Mouse (Mus musculus) lung, postnatal 36 days (tissue): ENCODE measurements around the gene Smim24.

ENCODE experiments used
- DNase-seq: peaks from one replicate; pipeline ENCODE4 v3.0.0; 2022; ENCODE audit warnings: mixed read lengths

Gene Smim24

DNA sequence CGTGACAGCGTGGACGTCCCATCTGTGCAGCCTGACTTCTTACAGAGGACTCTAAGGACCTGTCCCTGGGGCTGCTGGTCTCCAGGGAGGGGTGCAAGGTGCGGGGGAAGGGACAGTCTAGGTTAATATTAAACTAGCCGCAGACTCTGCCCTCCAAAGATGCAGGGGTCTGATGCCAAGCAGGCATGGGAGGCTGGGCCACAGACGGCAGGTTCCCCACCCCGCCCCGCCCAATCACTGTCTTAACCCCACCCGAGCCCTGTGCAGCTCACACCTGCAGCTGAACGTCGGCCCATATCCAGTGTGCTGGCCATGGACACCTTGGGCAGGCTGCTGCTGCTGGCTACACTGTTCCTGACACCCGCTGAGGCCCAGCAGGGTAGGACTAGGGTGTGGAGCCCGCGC, at the start of gene Smim24:
Smim24 (plus strand) TSS at position 271 of the 405 bp plus-strand sequence.
- DNase-seq = no peak

- no peak for DNase-seq
Measured at GRCm38 (mm10) chr10:81344421-81345161, 48.3 kb upstream of the Smim24 start.

GRCm38 (mm10) chr10:81345162-81345534, 47.7 kb upstream of the Smim24 start:
- no peak for DNase-seq

DNA sequence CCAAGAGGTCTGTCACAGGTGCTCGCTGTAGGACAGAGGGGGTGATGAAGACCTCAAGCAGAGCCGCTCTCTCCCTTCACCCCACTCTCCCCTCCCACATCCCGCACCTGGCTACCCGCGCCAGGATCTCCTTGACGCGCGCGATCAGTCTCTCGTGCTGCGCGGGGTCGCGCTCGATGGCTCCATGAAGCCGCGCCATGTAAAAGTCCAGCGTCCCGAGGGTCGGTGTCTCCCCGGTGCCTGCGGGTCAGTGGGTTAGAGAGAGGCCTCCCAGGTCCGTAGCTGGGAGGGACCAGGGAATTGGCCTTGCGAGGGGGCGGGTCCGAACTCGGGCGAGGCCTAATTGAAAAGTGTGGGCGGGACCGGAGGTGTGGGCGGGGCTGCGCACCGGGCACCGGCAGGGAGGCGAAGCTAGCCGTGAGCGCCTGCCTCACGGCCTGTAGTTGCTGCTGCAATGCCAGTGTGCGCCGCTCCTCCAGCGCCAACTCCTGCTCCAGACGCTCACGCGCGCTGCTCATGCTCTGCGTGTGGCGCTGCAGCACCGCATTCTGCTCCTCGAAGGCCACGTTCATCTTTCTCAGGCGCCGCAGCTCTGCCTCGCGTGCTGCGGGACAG, 46.3 kb upstream of the Smim24 start:
- DNase-seq = peak; percentile 84

DNA sequence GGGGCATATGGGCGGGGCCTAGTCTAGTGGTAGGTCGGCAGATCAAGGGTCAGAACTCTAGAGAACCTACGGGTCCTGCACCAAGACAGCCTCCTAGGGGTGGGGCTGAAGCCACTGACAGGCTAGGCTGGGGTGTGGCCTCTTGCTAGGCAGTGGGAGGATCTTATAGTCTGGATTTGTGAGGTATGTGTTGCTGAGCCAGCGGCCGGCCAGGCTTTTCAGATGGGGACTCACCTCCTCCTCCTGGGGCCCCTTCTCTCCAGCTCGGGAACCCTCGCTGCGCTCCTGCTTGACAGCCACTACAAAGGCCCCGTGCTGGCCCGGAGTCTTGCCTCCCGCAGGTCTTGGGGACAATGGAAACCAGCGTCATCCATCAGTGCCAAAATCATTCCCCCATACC, 43.7 kb upstream of the Smim24 start:
- DNase-seq = peak; percentile 75

DNA sequence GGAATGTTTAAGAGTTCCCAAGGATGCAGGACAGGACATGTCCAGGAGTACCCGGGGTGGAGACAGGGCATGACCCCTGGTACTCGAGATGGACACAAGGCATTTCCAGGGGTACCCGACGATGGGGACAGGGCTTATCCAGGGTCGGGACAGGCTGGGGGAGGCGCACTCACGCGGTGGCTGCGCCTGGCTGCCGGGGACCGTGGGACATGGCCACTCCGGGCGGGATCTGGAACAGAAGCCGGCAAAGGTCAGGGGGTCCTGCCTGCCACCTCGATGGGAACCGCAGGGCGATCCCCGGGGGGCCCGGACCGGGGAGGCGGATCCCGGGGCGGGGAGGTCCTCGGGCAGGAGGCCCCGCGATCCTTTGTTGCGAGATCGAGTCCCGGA, 42.9 kb upstream of the Smim24 start:
- no peak for DNase-seq

GRCm38 (mm10) chr10:81350351-81351063, 42.3 kb upstream of the Smim24 start, which contains the start of gene Hmg20b:
Gene Hmg20b, minus strand, starts transcription at chr10:81350480.
- DNase-seq = peak; percentile 100

- no peak for DNase-seq
Measured at GRCm38 (mm10) chr10:81351678-81352291, 41.1 kb upstream of the Smim24 start.

- no peak for DNase-seq
Measured at GRCm38 (mm10) chr10:81354738-81355477, 37.9 kb upstream of the Smim24 start.

GRCm38 (mm10) chr10:81355533-81355932, 37.3 kb upstream of the Smim24 start:
- no peak for DNase-seq

- DNase-seq = peak; percentile 64
Measured at GRCm38 (mm10) chr10:81356352-81356990, 36.4 kb upstream of the Smim24 start.

DNA sequence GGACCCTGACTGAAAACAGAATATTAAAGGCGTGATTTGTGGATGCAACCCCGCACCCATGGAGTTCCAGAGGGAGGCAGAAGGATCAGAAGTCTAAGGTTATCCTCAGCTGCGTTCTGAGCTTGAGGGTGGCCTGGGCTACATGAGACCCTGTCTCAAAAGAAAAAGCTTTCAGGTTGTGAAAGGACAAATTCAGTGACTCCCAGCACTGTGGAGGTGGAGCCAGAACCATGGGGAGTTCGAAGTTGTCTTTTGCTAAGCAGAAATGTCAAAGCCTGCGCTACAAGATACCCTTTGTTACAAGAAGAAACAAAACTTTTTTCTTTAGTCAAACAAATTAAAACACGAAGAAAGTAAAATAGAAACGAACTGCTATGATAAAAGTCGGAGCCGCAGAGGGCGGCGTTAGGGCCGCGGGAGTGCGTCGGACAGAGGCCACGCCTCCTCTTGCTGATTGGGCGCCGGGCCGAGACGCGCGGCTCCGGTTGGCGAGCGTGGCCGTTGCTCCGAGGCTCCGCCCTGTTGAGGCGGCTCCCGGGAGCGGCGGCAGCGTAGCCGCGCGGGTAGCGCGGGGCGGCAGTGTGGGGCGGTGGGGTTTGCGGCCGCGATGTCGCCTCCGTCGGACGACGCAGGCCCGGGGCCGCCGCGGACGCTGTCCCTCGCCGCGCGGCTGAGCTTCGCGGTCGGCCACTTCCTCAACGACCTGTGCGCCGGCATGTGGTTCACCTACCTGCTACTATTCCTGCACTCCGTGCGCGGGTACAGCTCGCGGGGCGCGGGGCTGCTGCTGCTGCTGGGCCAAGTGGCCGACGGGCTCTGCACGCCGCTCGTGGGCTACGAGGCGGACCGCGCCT, 35.6 kb upstream of the Smim24 start, which contains the start of gene Mfsd12:
Mfsd12 (plus strand) TSS at position 501 of the 854 bp plus-strand sequence.
- peak; percentile 93 for DNase-seq

DNA sequence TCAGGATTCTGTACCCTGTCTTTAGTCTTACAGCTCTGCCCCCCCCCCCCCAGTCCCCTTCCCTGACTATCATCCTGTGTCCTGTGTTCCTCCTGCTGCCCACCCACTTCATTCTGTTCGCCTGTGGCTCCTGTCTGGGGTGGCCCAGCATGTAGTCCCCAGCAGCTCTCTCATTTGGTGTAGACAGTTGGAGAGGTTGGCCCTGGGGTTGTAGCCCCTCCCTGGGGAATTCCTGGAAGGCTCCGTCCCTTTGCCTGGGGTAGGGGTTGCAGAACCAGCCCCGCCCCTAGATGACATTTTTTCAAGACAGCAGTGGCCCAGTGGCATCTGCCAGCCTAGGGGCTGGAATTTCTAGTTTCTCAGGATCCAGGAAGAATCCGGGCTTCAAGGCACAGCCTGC, 34.6 kb upstream of the Smim24 start:
- peak; percentile 40 for DNase-seq

DNA sequence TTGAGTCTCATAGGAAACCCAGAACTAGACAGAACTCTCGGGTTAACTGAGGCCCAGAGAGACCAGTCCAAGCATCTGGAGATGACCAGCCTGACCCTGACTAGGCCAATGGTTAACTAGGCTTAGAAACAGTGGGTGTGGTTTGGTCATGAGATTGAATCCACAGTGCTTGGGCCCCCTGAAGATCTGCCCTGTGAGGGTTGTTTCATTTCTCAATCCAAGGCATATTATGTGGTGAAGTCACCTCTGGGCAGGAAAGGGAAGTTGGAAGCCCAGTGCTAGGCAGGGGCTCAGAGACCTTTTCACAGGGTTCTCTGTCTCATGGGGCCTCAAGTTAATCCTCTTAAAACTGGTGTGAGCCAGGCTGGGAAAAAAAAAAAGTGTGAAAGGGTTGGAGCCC, 34.0 kb upstream of the Smim24 start:
- peak; percentile 53 for DNase-seq

GRCm38 (mm10) chr10:81360721-81361120, 32.1 kb upstream of the Smim24 start:
- DNase-seq = no peak

DNA sequence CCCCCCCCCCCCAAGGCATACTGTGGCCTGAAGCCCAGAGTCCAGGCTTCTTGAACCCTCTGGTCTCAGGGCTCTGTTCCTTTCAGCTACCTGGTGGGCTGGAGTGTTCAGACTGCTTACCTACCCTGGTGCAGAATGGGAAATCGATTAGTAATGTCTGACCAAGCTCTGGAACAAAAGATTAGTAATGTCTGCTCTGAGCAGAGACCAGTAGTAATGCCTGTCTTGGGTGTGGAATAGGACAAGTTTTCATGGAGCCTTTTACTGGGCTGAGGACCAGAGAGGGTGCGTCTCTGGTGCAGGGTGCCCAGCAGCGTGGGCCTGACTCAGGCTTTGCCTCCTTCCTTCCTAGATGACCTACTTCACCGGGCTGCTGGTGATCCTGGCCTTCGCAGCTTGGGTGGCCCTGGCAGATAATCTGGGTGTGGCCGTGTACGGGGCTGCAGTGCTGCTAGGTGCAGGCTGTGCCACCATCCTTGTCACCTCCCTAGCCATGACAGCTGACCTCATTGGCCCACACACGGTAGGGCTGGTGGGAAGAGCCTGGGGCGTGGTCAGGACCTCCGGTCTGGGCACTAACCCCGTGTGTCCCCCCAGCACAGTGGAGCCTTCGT, 30.4 kb upstream of the Smim24 start:
- DNase-seq = no peak

DNA sequence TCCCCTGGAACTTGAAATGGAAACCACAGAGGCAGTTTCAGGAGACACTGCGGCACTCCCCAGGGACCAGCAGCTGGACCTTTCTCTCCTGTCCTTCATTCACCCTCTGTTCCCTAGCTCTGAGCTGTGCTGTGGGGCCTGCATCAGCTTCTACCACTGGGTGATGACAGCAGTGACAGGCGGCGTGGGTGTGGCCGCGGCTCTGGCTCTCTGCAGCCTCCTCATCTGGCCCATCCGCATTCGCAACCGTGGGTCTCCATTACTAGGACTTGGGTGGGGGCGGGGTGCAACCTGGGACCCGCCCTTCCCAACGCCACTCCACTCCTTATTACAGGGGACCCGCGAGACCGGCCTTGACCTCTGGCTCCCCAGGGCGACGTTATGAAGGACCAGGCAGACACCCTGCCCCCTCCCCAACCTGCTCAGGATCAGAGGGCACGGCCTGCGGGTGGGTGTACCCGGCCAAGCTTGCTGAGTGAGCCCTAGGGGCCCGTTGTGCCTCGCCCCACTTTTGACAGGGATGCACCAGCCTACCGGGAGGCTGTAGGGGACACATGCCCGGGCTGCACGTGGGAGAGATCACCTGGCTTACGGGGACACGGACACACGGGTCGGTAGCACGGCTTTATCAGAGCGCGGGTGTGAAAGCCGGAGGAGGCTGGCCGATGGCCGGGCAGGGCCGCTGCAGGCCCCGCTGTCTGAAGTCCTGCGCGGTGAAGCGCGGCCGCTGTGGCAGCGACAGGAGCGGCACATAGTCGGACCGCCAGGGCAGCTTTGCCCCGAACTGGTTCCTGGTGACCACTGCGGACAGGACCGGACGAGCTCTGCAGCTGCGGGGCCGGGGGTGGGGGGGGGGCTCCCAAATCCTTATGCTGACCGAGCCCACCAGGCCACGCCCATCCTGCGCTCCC, 29.2 kb upstream of the Smim24 start:
- no peak for DNase-seq

DNA sequence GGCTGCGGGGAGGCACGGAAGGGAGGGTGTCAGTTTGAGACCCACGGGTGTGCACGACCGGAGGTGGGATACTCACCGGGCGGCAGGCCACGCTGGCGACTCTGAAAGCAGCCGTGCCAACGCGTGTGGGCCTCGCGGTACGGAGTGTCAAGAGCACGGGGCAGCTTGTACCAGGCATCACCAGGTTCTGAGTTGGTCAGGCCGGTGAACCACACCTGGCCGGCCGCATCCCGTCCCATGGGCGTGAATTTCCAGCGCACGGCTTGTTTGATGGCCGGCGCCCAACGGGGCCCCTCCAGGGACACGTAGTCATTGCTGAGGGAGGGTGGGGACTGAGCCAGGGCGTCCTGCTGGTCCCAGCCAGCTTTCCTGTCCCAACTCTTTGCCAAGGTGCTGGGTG, 28.2 kb upstream of the Smim24 start:
- DNase-seq = peak; percentile 36

DNA sequence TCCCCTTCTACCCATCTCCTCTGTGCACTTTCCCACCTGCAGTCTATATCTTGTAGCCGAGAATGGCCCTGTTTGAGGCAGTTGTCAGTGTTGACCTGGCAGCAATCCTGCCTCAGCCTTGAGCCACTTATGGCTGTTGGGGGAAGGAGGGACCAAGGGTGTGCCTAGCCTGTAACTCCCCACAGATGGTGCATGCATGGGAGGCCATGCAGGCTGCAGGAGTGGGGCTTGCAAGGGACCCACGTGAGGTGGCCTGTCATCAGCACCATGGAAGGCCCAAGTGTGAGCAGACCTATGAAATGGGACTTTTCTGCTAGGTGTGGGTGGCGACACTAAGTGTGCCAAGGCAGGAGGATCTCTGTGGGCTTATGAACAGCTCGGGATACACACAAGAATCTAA, 27.8 kb upstream of the Smim24 start:
- no peak for DNase-seq
